Mouse (Mus musculus) large intestine, adult 2 months (tissue): ENCODE measurements around the gene Trp73. TPM values are rescaled to one million over a fixed set of nuclear protein-coding genes. Genes with fewer than 3 reads are reported as not detected.

Experiments used
- DNase-seq: peaks from one replicate; pipeline ENCODE4 v3.0.0-alpha.2; 2012; ENCODE audit warnings: low read depth, low spot score
- WGBS: fragments of 180-500 bp; shearing (Covaris S2); methylation state at CpG from one replicate; pipeline ENCODE4 v1.1.7; 2018; 5-methylcytosine and 5-hydroxymethylcytosine counted together
- polyA plus RNA-seq: library from polyadenylated mRNA; depleted of rRNA; stranded (reverse); fragments of >200 nt; gene quantifications from 2 replicates; pipeline ENCODE4 v1.2.3, GENCODE M21; 2012

Gene Trp73
- polyA plus RNA-seq, 1 experiment: 0.07 TPM

- WGBS: 17% methylated on average over 18 of the region's 18 CpGs
- no peak for DNase-seq
Observed at GRCm38 (mm10) chr4:154109216-154109849, 30.7 kb downstream of the Trp73 start.

- 77% methylated on average over 13 of the region's 13 CpGs for WGBS
Observed at GRCm38 (mm10) chr4:154106497-154107061, 33.4 kb downstream of the Trp73 start.

GRCm38 (mm10) chr4:154105381-154106001, 34.5 kb downstream of the Trp73 start:
- peak; percentile 25 for DNase-seq
- WGBS: 24% methylated on average over 20 of the region's 20 CpGs

More at GRCm38 (mm10) chr4:154106497-154107061, 33.4 kb downstream of the Trp73 start:
- no peak for DNase-seq

- no peak for DNase-seq
- 84% methylated on average over 10 of the region's 10 CpGs for WGBS
Observed at GRCm38 (mm10) chr4:154103912-154104311, 36.1 kb downstream of the Trp73 start.

GRCm38 (mm10) chr4:154103386-154103785, 36.6 kb downstream of the Trp73 start:
- 67% methylated on average over 8 of the region's 8 CpGs for WGBS
- no peak for DNase-seq

GRCm38 (mm10) chr4:154099361-154099760, 40.6 kb downstream of the Trp73 start:
- WGBS: 47% methylated on average over 7 of the region's 7 CpGs

GRCm38 (mm10) chr4:154096111-154096510, 43.9 kb downstream of the Trp73 start:
- 12% methylated on average over 6 of the region's 6 CpGs for WGBS
- no peak for DNase-seq

More at GRCm38 (mm10) chr4:154099361-154099760, 40.6 kb downstream of the Trp73 start:
- DNase-seq: no peak

GRCm38 (mm10) chr4:154093210-154093609, 46.8 kb downstream of the Trp73 start:
- 15% methylated on average over 9 of the region's 9 CpGs for WGBS

GRCm38 (mm10) chr4:154091356-154091755, 48.7 kb downstream of the Trp73 start:
- 71% methylated on average over 8 of the region's 8 CpGs for WGBS
- DNase-seq: no peak

More at GRCm38 (mm10) chr4:154093210-154093609, 46.8 kb downstream of the Trp73 start:
- no peak for DNase-seq

- no peak for DNase-seq
- 51% methylated on average over 5 of the region's 5 CpGs for WGBS
Observed at GRCm38 (mm10) chr4:154089205-154089604, 50.8 kb downstream of the Trp73 start.

- WGBS: 83% methylated on average over 8 of the region's 8 CpGs
- DNase-seq: no peak
Observed at GRCm38 (mm10) chr4:154086436-154086835, 53.6 kb downstream of the Trp73 start.

- DNase-seq: no peak
- WGBS: 66% methylated on average over 3 of the region's 3 CpGs
Observed at GRCm38 (mm10) chr4:154085856-154086255, 54.2 kb downstream of the Trp73 start.

GRCm38 (mm10) chr4:154081974-154082373, 58.0 kb downstream of the Trp73 start:
- DNase-seq: no peak
- 11% methylated on average over 1 of the region's 1 CpGs for WGBS

GRCm38 (mm10) chr4:154081021-154081420, 59.0 kb downstream of the Trp73 start:
- WGBS: 2% methylated on average over 13 of the region's 13 CpGs

GRCm38 (mm10) chr4:154080211-154080610, 59.8 kb downstream of the Trp73 start:
- WGBS: 42% methylated on average over 4 of the region's 4 CpGs
- no peak for DNase-seq

More at GRCm38 (mm10) chr4:154081021-154081420, 59.0 kb downstream of the Trp73 start:
- no peak for DNase-seq

- DNase-seq: no peak
- 16% methylated on average over 16 of the region's 16 CpGs for WGBS
Observed at GRCm38 (mm10) chr4:154071941-154072340, 68.1 kb downstream of the Trp73 start.

- 2% methylated on average over 16 of the region's 20 CpGs for WGBS
- DNase-seq: no peak
Observed at GRCm38 (mm10) chr4:154071521-154071920, 68.5 kb downstream of the Trp73 start.

GRCm38 (mm10) chr4:154070896-154071295, 69.1 kb downstream of the Trp73 start:
- 2% methylated on average over 5 of the region's 5 CpGs for WGBS
- DNase-seq: no peak

GRCm38 (mm10) chr4:154064827-154065773, 74.9 kb downstream of the Trp73 start:
- DNase-seq: no peak
- 58% methylated on average over 14 of the region's 14 CpGs for WGBS

- no peak for DNase-seq
- 50% methylated on average over 4 of the region's 4 CpGs for WGBS
Observed at GRCm38 (mm10) chr4:154057696-154058095, 82.3 kb downstream of the Trp73 start.
